Mouse (Mus musculus): ENCODE measurements around the gene Trpm8.

Gene Trpm8

GRCm38 (mm10) chr1:88284946-88285320 lies 7.5 kb downstream of the Trpm8 start:
- DNase-seq (ENCODE audit: inconsistent ontology term): no peak

GRCm38 (mm10) chr1:88285652-88286051 lies 8.2 kb downstream of the Trpm8 start:
- no peak for DNase-seq (ENCODE audit: inconsistent ontology term)

- DNase-seq (ENCODE audit: inconsistent ontology term): no peak
Observed at GRCm38 (mm10) chr1:88286136-88286845, 8.8 kb downstream of the Trpm8 start.

- no peak for DNase-seq (ENCODE audit: inconsistent ontology term)
Observed at GRCm38 (mm10) chr1:88286887-88287696, 9.6 kb downstream of the Trpm8 start.

- peak; percentile 71 for DNase-seq (ENCODE audit: inconsistent ontology term)
Observed at GRCm38 (mm10) chr1:88287697-88287980, 10.2 kb downstream of the Trpm8 start.

GRCm38 (mm10) chr1:88288056-88288788 lies 10.8 kb downstream of the Trpm8 start:
- no peak for DNase-seq (ENCODE audit: inconsistent ontology term)

GRCm38 (mm10) chr1:88288789-88289127 lies 11.3 kb downstream of the Trpm8 start:
- DNase-seq (ENCODE audit: inconsistent ontology term): no peak

- DNase-seq (ENCODE audit: inconsistent ontology term): no peak
Observed at GRCm38 (mm10) chr1:88289152-88289551, 11.7 kb downstream of the Trpm8 start.

GRCm38 (mm10) chr1:88289917-88290316 lies 12.5 kb downstream of the Trpm8 start:
- no peak for DNase-seq (ENCODE audit: inconsistent ontology term)

- DNase-seq (ENCODE audit: inconsistent ontology term): no peak
Observed at GRCm38 (mm10) chr1:88290511-88290910, 13.1 kb downstream of the Trpm8 start.

- no peak for DNase-seq (ENCODE audit: inconsistent ontology term)
Observed at GRCm38 (mm10) chr1:88291409-88292005, 14.0 kb downstream of the Trpm8 start.

- DNase-seq (ENCODE audit: inconsistent ontology term): no peak
Observed at GRCm38 (mm10) chr1:88292057-88292456, 14.6 kb downstream of the Trpm8 start.

- DNase-seq (ENCODE audit: inconsistent ontology term): no peak
Observed at GRCm38 (mm10) chr1:88294650-88295049, 17.2 kb downstream of the Trpm8 start.

GRCm38 (mm10) chr1:88296171-88296920 lies 18.9 kb downstream of the Trpm8 start:
- no peak for DNase-seq (ENCODE audit: inconsistent ontology term)

GRCm38 (mm10) chr1:88297480-88298258 lies 20.2 kb downstream of the Trpm8 start:
- DNase-seq (ENCODE audit: inconsistent ontology term): peak; percentile 2

- no peak for DNase-seq (ENCODE audit: inconsistent ontology term)
Observed at GRCm38 (mm10) chr1:88298686-88299528, 21.4 kb downstream of the Trpm8 start.

- peak; percentile 1 for DNase-seq (ENCODE audit: inconsistent ontology term)
Observed at GRCm38 (mm10) chr1:88299529-88299945, 22.1 kb downstream of the Trpm8 start.

- peak; percentile 3 for DNase-seq (ENCODE audit: inconsistent ontology term)
Observed at GRCm38 (mm10) chr1:88300301-88301050, 23.0 kb downstream of the Trpm8 start.
